Mouse (Mus musculus): ENCODE measurements around the gene Foxd1. TPM values are rescaled to one million over a fixed set of nuclear protein-coding genes. Genes with fewer than 3 reads are reported as not detected.

Foxd1 gene
- 0.09 TPM for total RNA-seq (2023)

DNA sequence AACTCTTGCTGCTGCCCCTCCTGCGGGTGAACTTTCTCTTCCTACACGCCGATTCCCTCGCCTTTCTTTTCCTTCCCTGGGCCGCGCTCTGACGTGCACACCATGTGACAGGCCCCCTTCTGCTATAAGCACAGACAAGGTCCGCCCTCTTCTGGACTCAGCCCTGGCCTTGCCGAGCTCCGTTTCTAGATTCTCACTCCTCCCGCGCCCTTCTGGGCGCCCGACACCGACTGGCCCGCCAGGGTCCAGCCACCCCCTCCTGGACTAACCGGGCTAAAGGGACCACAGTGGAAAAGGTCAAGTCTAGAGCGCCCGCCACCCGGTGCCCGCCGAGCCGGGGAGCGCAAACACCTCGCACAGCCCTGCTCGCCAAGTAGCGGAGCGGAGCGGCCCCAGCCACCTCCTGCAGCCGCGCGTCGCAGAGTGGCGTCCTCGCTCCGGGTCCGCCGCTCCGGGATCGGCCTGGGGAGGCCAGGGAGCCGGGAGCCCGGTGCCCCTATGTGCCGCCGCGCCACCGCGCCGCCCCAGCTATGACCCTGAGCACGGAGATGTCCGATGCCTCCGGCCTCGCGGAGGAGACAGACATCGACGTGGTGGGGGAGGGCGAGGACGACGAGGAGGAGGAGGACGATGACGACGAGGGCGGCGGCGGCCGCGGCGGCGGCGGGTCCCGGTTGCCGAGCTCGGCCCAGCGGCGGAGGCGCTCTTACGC lies at the start of gene Foxd1:
Gene Foxd1, plus strand, starts transcription at position 153 of the 712 bp plus-strand sequence.

DNA sequence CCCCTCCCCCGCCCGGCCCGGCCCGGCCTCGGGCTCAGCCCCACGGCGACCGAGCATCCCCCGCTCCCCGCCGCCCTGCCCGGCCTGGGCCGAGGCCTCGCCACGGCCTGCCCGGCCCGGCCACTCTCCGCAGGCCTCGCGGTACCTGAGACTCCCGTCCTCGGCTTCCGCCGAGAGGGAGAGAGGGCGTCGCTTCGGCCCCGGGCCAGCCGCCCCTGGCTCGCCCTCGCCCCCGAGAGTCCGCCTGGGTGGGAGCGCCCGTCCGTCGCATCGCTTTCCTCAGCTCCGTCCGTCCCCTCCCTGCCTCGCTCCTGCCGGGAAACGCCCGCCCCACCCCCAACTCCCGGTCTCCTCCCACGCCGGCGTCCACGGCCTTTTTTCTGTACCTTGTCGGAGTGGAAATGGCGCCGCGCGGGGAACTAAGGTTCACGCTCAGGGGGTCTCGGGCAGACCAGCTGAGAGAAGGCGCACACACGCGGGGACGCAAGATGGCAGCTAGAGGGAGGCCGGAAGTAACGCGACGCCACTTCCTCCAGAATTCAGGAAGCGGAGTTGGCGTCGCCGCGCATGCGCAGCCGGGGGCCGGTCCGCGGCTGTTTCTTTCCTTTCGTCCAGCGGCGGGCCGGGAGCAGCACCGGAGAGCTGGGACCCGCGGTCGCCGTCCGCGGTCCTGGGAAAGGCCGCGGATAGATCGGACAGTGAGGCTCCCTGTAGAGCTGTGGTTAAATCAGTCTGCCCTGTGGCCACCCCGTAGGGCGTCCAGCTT lies 37.4 kb upstream of the Foxd1 start, which contains the start of gene Btf3:
Gene Btf3, minus strand, starts transcription at position 527 of the 766 bp plus-strand sequence.

Other genes starting within 250 kb of the Foxd1 start
- not detected for gene Arhgef28, start 147.8 kb upstream of the Foxd1 start, total RNA-seq (2023)
- 37.3 TPM for gene Utp15, start 91.2 kb upstream of the Foxd1 start, total RNA-seq (2023)
- 31.6 TPM for gene Ankra2, start 91.2 kb upstream of the Foxd1 start, total RNA-seq (2023)
- not detected for gene Gm21976, start 74.4 kb upstream of the Foxd1 start, total RNA-seq (2023)
- gene Btf3, start 37.2 kb upstream of the Foxd1 start, total RNA-seq (2023) = 395 TPM
- gene Gm10320, start 137.8 kb downstream of the Foxd1 start, total RNA-seq (2023) = not detected